Mouse (Mus musculus): ENCODE data around the gene 4930522H14Rik. TPM values are rescaled to one million over a fixed set of nuclear protein-coding genes. Genes with fewer than 3 reads are reported as not detected.

The 4930522H14Rik gene
- total RNA-seq, 2 experiments from 2014 or later: not detected

DNA sequence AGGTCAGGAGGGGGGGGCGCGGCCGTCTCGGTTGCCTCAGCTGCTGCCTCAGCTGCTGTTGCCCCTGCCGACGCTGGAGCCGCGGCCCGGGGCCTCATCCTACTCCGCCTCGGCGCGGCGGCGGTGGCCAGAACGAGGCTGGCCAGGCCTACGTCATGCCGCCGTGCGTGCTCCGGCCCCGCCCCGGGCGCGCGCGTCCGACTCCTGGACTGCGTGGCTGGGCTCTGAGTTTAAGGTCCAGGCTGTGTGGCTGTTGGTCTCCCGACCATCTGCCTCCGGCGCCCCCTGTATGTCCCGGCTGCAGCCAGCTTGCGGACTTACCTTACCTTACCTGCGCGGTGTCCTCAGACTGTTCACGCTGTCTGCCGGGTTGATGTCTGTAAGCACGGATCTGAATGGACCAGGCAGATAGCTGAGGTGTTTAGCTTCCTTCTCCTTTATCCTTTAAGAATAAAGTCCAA lies 54.5 kb downstream of the 4930522H14Rik start:
- ATAC-seq (replicated peaks; ENCODE audit: poor library complexity, severe bottlenecking): peak; percentile 80

DNA sequence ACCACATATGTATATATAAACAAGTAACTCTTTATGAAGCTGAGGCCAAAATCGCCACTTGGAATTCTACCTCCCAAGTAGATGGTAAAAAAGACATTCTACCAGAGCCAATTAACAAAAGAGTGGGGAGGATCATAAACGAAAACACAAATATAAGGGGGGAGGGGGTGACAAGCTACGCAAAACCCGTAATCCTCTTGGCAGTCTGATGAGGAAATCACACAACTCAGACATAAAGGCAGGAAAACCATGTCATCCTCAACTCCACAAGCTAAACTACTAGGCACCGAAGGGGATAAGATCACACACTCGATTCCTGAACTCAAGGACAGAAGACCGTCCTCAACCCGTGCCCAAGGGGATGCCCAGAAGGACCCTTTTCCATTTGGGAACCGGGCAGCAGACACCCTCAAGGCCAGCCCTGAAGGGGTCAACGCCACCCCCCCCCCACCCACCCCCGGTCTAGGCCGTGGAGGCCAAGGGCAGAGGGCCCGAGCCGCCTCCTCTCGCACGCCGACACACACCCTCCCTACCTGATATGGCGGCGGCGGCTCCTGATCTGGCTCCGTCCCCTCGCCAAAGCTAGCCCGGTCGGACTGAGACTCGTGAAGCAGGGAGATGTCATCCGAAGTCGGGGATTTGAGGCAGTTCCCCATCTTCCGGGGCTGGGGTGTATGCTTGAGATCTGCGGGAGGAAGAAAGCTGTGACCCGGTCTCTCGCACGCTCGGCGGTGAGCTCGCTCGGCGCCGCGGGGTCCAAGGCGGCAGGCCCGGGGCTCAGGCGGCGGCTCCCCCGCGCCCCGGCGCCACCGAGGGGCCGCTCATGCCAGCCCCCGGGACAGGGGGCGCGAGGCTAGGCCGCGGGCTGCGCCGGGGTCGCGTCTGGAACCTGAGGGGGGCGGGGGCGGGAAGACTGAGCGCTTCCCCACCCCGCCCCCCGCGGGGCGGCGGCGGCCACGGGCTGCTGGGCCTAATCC lies 55.2 kb downstream of the 4930522H14Rik start:
- ATAC-seq (replicated peaks; ENCODE audit: poor library complexity, severe bottlenecking): peak; percentile 38

DNA sequence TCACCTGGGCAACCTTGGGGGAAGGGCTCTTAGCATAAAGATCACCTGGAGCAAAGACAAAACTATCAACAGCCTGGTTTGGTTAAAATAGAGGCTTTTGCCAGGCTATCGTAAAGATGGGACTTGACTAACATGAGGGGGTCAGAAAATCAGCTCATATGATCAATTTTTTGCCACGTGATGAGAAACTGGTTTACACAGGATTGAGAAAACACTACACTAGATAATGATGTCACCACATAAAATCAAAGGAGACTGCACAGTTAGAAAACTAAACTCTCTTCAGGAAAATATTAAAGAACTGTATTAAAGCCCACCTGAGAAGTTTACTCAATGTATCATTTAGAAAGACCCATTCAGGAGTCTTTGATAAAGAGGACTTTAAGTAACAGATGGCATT lies 56.0 kb downstream of the 4930522H14Rik start:
- ATAC-seq (replicated peaks; ENCODE audit: poor library complexity, severe bottlenecking): no peak

DNA sequence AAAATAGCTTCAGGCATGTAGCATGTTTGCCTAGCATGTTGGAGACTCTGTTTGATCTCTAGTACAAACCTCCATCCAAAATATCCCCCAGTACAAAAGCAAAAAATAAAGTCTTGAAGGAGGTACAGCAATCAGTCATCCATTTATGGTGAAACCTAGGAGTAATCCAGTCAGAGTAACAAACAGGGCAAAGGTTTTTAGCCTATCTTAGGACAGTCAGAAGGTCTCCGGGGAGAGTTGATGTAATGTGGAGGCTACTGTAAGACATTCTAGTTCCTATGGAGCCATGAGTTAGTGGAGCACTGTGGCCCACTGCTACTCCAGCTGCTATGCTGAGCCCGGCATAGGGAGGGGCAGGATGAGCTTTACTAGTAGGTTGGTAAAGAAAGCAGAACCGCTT lies 58.5 kb downstream of the 4930522H14Rik start:
- ATAC-seq (replicated peaks; ENCODE audit: poor library complexity, severe bottlenecking): no peak

DNA sequence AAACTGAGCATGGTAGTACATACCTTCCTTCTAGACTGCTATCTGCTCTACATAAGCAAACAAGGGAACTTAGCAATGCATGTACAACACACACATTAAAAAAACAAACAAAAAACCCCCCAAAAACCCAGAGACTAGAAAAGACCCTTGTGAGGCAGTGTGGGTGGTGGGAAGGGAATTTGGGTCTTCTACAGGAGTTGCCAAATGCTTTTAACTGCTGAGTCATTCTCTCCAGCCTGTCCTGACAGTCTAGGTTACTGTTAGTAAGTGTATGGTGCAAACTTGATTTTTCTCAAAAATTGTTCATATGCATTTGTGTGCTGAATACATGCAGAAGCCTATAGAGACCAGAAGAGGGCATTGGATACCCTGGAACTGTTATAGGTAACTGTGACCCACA lies 59.5 kb downstream of the 4930522H14Rik start:
- ATAC-seq (replicated peaks; ENCODE audit: poor library complexity, severe bottlenecking): no peak

DNA sequence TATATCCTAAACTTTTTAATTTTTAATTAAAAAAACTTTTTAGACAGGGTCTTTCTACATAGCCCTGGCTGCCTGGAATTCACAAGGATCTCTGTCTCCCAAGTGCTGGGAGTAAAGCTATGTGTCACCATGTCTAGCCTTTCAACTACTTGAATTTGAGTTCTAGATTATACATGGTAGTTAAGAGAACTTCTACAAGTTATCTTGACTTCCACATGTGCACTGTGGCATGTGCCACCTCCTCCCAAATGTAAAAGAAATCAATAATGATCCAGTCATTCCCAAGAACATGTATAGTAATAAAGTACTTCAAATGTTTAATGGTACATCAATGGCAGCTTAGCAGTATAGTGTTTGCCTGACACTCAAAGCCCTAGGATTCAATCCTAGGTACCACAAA lies 63.4 kb downstream of the 4930522H14Rik start:
- ATAC-seq (replicated peaks; ENCODE audit: poor library complexity, severe bottlenecking): no peak

DNA sequence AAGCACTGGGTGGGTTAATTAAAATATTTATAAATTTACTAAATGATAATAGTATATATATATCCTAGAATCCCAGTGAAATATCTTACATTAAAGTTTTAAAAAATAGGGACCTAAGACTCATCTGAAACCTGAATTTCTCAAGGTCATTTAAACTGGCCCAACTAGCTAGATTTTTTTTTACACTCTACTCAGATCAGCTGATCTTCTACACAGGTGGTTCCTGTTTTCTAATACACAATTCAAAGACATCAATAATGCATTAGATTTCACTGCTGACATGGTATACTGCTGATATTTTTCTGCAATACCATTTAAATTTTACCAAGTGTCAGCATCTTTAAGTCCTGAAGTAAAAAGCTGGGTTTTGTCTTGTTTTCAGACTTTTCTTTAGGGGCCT lies 67.2 kb downstream of the 4930522H14Rik start:
- no peak for ATAC-seq (replicated peaks; ENCODE audit: poor library complexity, severe bottlenecking)

DNA sequence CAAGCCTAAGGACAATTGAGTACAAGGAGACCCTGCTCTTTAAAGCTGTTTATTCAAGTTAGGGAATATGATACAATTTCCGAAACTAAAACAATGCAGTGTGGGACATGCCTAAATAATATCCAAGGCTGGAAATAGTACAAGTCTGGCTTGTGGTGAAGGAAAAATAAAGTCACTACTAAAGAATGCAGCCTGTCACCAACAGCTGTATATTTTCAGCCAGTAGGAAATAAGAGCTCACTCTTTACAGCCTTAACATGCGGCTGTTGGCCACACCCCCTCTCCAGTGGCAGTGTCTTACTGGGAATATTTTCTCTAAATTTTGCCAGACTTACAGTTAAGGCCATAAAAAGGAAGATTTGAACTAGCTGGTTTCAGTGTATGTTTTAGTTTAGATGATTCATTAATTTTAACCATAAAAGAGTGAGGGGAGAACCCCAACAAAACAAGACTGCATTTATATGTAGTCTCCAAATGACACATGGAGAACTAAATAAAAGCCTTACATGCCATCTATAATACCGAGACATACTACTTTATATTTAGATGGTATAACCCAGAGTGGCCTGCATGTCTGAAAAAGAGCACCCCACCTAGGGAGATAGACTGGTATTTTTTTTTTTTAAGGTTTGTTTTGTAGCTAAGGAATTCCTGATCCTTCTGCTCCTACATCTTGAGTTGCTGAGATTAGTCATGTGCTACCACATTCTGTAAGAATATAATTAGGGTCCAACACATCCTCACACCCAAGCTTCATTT lies 70.5 kb downstream of the 4930522H14Rik start:
- ATAC-seq (replicated peaks; ENCODE audit: poor library complexity, severe bottlenecking): no peak

DNA sequence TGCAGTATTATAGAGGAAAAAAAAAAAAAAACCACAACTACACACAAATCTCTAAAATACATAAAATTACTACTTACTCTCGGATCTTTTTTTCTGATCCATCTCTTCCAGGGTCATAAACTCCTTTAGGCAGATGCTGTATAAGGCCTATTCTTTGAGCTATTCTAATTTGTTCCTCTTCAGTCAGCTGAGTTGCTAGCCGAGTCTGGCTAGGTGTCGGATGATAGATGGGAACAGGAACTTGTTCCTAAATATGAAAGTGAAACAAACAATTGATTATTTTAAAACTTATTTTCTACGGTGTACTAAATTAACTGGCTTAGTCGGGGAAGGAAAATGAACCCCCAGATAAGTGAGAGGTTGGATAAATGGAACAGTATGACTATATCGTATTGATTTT lies 74.3 kb downstream of the 4930522H14Rik start:
- ATAC-seq (replicated peaks; ENCODE audit: poor library complexity, severe bottlenecking): peak; percentile 70

Other genes starting within 250 kb of the 4930522H14Rik start
- gene Ttc39a, start 124.7 kb downstream of the 4930522H14Rik start, total RNA-seq (2014; fragmentation: Nextera tagmentation): not detected in 2 replicates
- 0.72 and 2.4 TPM in 2 replicates for gene Ttc39a, start 124.7 kb downstream of the 4930522H14Rik start, total RNA-seq (2017)
- 8.5 and 11.5 TPM in 2 replicates for gene Rnf11, start 46.6 kb downstream of the 4930522H14Rik start, total RNA-seq (2014; fragmentation: Nextera tagmentation)
- 14.3 and 20.2 TPM in 2 replicates for gene Rnf11, start 46.6 kb downstream of the 4930522H14Rik start, total RNA-seq (2017)
- gene Cdkn2c, start 135.9 kb upstream of the 4930522H14Rik start, total RNA-seq (2014; fragmentation: Nextera tagmentation): 10.3 and 22.3 TPM in 2 replicates
- gene Cdkn2c, start 135.9 kb upstream of the 4930522H14Rik start, total RNA-seq (2017): 29.0 and 33.7 TPM in 2 replicates
- 25.5 and 31.8 TPM in 2 replicates for gene Faf1, start 145.3 kb upstream of the 4930522H14Rik start, total RNA-seq (2014; fragmentation: Nextera tagmentation)
- gene Faf1, start 145.3 kb upstream of the 4930522H14Rik start, total RNA-seq (2017): 44.7 and 57.4 TPM in 2 replicates

Data from granulocyte monocyte progenitor cell, adult 5-6 weeks (primary cell).